Mouse (Mus musculus) T-cell, adult 2 months (primary cell): ENCODE data around the gene Gtf2b.

Source experiments
- DNase-seq: peaks from one replicate; pipeline ENCODE4 v3.0.0; 2022; ENCODE audit warnings: low spot score

Gtf2b gene

DNA sequence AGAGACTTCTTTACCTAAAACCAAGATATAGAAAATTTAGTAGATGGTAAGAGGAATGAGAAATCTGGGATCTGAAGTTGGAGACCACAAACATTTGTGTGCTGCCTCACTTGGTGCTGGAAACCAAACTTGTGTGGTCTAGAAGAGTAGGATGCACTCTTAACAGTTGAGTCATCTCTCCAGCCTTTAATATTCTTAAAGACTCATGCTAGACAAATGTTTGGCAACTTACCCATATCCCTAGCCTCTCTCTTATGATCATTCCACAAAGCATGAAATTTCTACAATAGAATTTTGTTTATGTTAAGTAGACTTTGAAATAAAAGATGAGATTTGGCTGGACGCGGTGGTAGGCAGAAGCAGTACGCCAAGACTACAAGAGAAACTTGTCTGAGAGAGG, 52.7 kb downstream of the Gtf2b start:
- DNase-seq = no peak

DNA sequence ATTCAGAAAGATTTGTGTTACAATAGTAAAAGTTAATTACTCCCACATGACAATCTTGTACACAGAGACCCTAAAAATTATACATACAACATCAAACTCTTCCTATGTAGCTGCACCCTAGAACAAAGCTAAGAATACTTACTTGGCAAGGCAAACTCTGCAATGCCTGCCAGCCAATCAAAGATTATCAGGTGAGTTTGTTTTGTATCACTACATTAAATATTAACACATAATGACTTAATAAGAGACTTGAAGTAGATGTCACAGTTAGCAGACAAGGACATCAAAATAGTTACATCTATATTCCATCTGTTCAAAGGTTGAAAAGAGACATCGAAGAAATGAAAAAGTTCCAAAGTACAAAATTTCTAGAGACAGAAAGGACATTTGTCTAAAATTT, 58.8 kb downstream of the Gtf2b start:
- DNase-seq = no peak

DNA sequence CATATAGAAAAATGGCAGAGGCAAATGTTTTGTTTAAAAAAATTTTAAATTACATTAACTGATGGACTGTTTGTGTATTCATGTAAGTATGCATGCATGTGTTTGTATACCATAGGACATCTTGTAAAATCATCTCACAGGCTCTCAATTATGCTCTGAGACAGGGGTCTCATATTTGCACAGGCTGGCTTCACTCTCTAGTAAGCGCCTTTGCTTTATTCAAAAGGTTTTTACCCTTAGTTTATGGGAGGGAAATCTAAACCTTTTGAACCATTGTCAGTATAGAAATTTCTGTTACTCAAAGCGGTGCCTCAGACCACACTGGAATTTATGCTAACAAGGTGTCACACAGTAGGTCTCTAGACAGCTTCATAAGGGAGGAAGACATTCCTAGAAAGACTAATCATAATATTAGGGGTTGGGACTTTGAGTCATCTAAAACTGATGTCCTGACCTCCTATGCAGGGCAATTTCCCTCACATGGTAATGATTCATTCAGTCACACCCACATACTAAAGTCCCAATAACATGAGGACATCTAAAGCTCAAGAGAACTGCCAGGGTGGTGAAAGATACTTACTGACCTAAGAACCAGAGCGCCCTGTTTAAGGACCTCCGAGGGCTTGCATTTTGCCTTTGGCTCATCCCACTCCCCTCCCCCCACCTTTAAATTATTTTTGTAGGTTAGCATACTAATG, 61.8 kb downstream of the Gtf2b start:
- no peak for DNase-seq

DNA sequence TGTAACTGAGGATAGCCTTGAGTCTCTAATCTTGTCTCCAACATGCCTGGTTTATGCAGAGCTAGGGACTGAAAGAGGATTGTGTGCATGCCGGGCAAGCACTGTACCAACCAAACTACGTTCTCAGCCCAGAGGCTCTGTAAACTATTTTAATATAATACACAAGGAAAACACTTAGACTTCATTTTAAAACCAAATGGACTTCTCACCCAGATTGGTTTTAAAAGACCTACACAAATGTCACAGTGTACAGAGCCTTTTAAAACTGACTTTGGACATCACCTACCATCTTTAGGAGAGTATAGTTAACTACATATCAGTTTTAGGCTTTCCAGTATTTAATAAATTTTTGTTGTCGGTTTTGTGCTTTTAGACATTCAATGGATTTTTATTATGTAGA, 68.1 kb downstream of the Gtf2b start:
- DNase-seq = no peak
